Mouse (Mus musculus) limb, embryonic 14.5 days (tissue): Measurements from ENCODE around the gene Ikbip. TPM values are rescaled to one million over a fixed set of nuclear protein-coding genes. Genes with fewer than 3 reads are reported as not detected.

Experiments
- ATAC-seq: fragments of 200-750 bp; cut with Nextera tagmentation; 2 replicates; pipeline ENCODE4 v1.8.0; 2017; ENCODE audit warnings: low read depth, moderate number of reproducible peaks, moderate TSS enrichment; ENCODE audit not compliant: low FRiP score
- DNase-seq: peaks from one replicate; pipeline ENCODE4 v3.0.0-alpha.2; 2015; ENCODE audit warnings: low spot score
- H3K27ac ChIP-seq: fragments of 300-500 bp; sonication (generic); replicated peaks from 2 replicates; pipeline ENCODE4 v1.5.1; 2014; ENCODE audit warnings: low read depth, mild to moderate bottlenecking, low read length, moderate library complexity, mixed read lengths
- H3K27me3 ChIP-seq: fragments of 300-500 bp; sonication (generic); 2 replicates; pipeline ENCODE4 v1.6.1; 2014; ENCODE audit warnings: low read length, mixed read lengths; ENCODE audit not compliant: control insufficient read depth, insufficient read depth
- H3K36me3 ChIP-seq: fragments of 300-500 bp; sonication (generic); 2 replicates; pipeline ENCODE4 v1.6.1; 2014; ENCODE audit warnings: mild to moderate bottlenecking, low read length, moderate library complexity, mixed read lengths; ENCODE audit not compliant: control insufficient read depth, insufficient read depth
- H3K4me1 ChIP-seq: fragments of 300-500 bp; sonication (generic); 2 replicates; pipeline ENCODE4 v1.6.1; 2014; ENCODE audit warnings: antibody characterized with exemption, low read length, mixed read lengths; ENCODE audit not compliant: control insufficient read depth, insufficient read depth
- H3K4me2 ChIP-seq: fragments of 300-500 bp; sonication (generic); replicated peaks from 2 replicates; pipeline ENCODE4 v1.6.1; 2014; ENCODE audit warnings: low read depth, mild to moderate bottlenecking, low read length, moderate library complexity; ENCODE audit not compliant: severe bottlenecking
- H3K4me3 ChIP-seq: fragments of 300-500 bp; sonication (generic); replicated peaks from 2 replicates; pipeline ENCODE4 v1.5.1; 2014; ENCODE audit warnings: low read length
- H3K9ac ChIP-seq: fragments of 300-500 bp; sonication (generic); 2 replicates; pipeline ENCODE4 v1.6.1; 2014; ENCODE audit warnings: mild to moderate bottlenecking, low read depth, low read length, moderate library complexity; ENCODE audit not compliant: severe bottlenecking
- H3K9me3 ChIP-seq: fragments of 300-500 bp; sonication (generic); 2 replicates; pipeline ENCODE4 v1.6.1; 2016; ENCODE audit warnings: low read length; ENCODE audit not compliant: control insufficient read depth
- POLR2A ChIP-seq: fragments of 200-500 bp; IDR thresholded peaks from 2 replicates; pipeline ENCODE4 v1.8.0; 2012; ENCODE audit warnings: inconsistent platforms, mild to moderate bottlenecking, moderate library complexity, borderline replicate concordance; ENCODE audit not compliant: insufficient read depth, insufficient read length; ENCODE audit errors: extremely low read depth
- WGBS: fragments of 180-500 bp; shearing (Covaris S2); extraction: QIAGEN DNeasy Blood & Tissue Kit; methylation state at CpG from one replicate; pipeline ENCODE4 v1.1.7; 2014; 5-methylcytosine and 5-hydroxymethylcytosine counted together
- polyA plus RNA-seq, 2 experiments: library from polyadenylated mRNA; depleted of rRNA in 1 of 2; stranded (reverse) in 1 of 2; unstranded in 1 of 2; fragments of >200 nt; fragmentation: Nextera tagmentation in 1 of 2; extraction: Ambion mirVana in 1 of 2; gene quantifications; 2 replicates each; pipeline versions ENCODE4 v1.2.1 to v1.2.3; 2012 to 2014

The Ikbip gene
- polyA plus RNA-seq, 2 experiments: 54.5 to 79.2 TPM

DNA sequence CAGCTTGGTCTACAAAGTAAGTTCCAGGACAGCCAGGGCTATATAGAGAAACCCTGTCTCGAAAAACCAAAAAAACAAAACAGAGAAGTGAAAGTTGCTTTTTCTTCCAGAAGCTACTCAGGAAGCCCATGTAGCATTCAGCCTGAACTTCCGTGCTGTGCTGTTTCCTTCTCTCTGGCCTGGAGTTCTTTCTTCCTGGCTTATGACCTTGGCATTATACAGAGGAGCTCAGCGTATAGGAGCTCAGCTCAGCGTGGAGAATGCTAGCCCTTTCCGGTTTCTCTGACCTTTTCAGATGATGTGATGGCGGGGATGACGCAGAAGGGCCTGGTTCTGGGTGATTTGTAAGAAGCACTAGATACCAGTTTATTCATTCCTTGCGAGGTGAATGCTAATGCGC is 54.7 kb downstream of the Ikbip start:
- ATAC-seq (no peak), DNase-seq (no peak)
- no peak overlapping the region for H3K27ac ChIP-seq
- H3K36me3 ChIP-seq: no peaks in the 10 kb centered on the region
- H3K9me3 ChIP-seq: no peaks in the 10 kb centered on the region
- no peak for TF ChIP-seq POLR2A
- H3K4me1 ChIP-seq: no peaks in the 10 kb centered on the region
- 78% methylated on average over 9 of the region's 9 CpGs for WGBS
- H3K4me3 ChIP-seq: no peak overlapping the region
- H3K4me2 ChIP-seq: no peak overlapping the region
- H3K27me3 ChIP-seq: no peaks in the 10 kb centered on the region
- H3K9ac ChIP-seq: no peak overlapping the region

DNA sequence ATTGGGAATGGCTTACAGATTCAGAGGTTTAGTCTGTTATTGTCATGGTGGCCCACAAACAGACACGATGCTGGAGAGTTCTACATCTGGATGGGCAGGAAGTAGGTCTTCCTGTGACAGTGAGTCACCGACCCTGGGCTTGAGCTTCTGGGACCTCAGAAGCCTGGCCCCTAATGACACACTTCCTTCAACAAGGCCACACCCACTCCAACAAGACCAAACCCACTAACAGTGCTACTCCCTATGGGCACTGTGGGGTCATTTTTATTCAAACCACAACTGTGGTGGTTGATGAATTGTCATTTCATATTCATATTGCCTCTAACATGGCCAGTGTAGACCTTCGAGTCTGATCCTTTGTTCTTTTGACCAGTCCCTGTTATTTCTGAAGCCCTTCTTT is 55.6 kb downstream of the Ikbip start:
- TF ChIP-seq POLR2A: no peak
- ATAC-seq: no peak

DNA sequence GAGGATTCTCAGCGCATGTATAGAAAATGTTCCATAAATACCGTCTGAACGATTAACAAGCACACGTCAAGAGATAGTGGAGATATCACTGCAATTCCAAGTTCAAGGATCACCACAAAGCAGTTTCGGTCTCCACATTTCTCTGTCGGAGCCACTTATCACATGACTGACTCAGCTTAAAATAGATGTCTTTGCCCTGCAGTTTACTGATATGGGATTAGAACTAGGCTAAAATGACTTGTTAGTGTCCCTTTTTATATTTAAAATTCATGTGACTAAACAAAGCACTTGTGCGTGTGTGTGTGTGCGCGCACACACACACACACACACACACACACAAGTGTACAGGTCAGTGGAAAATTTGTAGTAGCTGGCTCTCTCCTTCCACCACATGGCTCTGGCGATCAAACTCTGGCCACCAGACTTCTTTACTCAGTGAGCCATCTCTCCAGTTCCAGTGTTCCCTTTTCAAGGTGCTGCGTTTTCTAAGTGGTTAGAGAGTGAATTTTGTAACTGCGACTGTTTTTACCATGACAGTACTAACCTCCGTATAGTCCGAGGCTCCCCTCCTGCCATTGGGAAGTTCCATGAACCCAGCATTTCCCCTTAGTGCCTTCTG is 56.5 kb downstream of the Ikbip start:
- ATAC-seq (no peak), DNase-seq (no peak)
- H3K27me3 ChIP-seq: no peaks in the 10 kb centered on the region
- no peak overlapping the region for H3K27ac ChIP-seq
- no peak for TF ChIP-seq POLR2A
- no peak overlapping the region for H3K9ac ChIP-seq
- WGBS: 89% methylated on average over 14 of the region's 14 CpGs
- no peaks in the 10 kb centered on the region for H3K9me3 ChIP-seq
- H3K36me3 ChIP-seq: no peaks in the 10 kb centered on the region
- H3K4me3 ChIP-seq: no peak overlapping the region
- H3K4me2 ChIP-seq: no peak overlapping the region
- no peaks in the 10 kb centered on the region for H3K4me1 ChIP-seq

More for the DNA sequence above, 55.6 kb downstream of the Ikbip start:
- Histone ChIP-seq H3K9ac (no peak overlapping the region), H3K4me2 (no peak overlapping the region), H3K27me3 (no peaks in the 10 kb centered on the region), H3K36me3 (no peaks in the 10 kb centered on the region), H3K27ac (no peak overlapping the region), H3K4me3 (no peak overlapping the region), H3K4me1 (no peaks in the 10 kb centered on the region), H3K9me3 (no peaks in the 10 kb centered on the region)
- 77% methylated on average over 3 of the region's 3 CpGs for WGBS
- no peak for DNase-seq

DNA sequence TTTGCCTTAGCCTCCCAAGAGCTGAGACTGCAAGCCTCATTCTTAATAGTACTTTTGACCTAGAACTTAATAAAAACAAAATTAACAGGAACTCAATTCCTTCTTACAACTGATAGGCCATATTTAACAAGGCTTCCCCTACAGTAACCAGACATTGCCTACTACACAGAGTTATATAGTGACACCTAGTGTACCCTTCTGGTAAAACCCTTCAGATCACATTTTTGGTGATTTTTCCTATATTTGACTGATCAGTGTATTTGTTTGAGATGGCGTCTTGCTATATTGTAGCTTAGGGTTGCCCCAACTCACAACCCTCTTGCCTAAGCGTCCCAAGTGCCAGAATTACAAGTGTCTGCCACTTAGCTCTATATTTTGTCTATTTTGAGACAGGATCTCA is 58.8 kb downstream of the Ikbip start:
- H3K4me2 ChIP-seq: no peak overlapping the region
- ATAC-seq (no peak), DNase-seq (peak; percentile 79)
- no peak overlapping the region for H3K27ac ChIP-seq
- TF ChIP-seq POLR2A: no peak
- H3K27me3 ChIP-seq: no peaks in the 10 kb centered on the region
- H3K9ac ChIP-seq: no peak overlapping the region
- no peaks in the 10 kb centered on the region for H3K4me1 ChIP-seq
- H3K36me3 ChIP-seq: peaks cover 15% of the 10 kb centered on the region
- H3K4me3 ChIP-seq: no peak overlapping the region
- H3K9me3 ChIP-seq: no peaks in the 10 kb centered on the region
- WGBS: 34% methylated on average over 2 of the region's 2 CpGs

DNA sequence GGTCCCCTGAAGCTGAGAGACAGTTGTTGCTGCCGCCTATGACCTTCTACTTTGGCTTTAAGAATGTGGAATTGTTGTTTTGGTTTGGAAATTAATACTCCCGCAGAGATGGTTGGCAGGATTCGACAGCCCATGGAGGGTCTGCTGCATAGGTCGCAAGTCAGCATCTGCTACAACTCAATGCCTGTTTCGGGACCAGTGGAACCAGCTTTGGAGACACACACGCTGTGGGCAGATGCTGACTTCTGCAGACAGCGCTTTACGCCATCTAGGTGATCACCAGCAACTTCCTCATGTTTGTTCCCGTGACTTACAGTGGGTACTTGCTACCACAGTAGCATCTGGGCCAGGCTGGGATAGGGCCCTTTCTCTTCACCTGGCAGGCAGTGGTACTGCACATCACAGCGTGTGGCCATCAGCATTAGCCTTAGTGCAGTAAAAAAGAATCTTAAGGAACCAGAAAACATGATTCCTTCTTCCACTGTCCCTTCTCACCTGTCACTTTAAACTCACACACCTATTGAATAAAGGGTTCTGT is 60.0 kb downstream of the Ikbip start:
- H3K27ac ChIP-seq: no peak overlapping the region
- H3K9ac ChIP-seq: no peak overlapping the region
- H3K36me3 ChIP-seq: peaks cover 25% of the 10 kb centered on the region
- H3K4me2 ChIP-seq: no peak overlapping the region
- DNase-seq (no peak), ATAC-seq (no peak)
- no peak overlapping the region for H3K4me3 ChIP-seq
- H3K27me3 ChIP-seq: no peaks in the 10 kb centered on the region
- H3K9me3 ChIP-seq: no peaks in the 10 kb centered on the region
- no peak for TF ChIP-seq POLR2A
- WGBS: 72% methylated on average over 10 of the region's 10 CpGs
- no peaks in the 10 kb centered on the region for H3K4me1 ChIP-seq
